Mouse (Mus musculus) lung, postnatal 10 days (tissue): Measurements from ENCODE around the gene Acsbg2.

Experiments used
- DNase-seq: peaks from one replicate; pipeline ENCODE4 v3.0.0; 2021

Acsbg2 gene

DNA sequence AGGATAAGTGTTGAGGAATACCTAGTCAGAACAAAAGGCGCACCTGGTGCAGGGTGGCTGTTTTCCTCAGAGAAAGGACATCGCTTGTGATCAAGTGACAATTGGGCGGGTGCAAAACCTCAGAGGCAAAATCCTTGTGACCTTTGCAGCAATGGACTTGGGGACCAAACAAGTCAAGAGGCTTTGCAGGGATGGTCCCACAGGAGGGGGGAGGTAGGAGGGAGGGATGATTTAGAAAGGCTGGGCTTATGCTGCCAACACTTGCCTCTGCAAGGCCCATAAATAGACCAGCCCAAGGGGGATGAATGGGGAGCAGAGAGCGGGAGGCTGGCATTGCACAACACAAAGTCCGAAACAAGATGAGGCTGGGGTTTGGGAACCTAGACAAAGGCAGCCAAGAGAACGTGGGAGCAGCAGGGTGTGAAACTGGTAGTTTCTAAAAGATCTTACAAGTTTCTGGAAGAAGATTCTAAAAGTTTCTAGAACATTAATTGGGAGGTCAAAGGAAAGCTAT is 55.2 kb downstream of the Acsbg2 start:
- no peak for DNase-seq

DNA sequence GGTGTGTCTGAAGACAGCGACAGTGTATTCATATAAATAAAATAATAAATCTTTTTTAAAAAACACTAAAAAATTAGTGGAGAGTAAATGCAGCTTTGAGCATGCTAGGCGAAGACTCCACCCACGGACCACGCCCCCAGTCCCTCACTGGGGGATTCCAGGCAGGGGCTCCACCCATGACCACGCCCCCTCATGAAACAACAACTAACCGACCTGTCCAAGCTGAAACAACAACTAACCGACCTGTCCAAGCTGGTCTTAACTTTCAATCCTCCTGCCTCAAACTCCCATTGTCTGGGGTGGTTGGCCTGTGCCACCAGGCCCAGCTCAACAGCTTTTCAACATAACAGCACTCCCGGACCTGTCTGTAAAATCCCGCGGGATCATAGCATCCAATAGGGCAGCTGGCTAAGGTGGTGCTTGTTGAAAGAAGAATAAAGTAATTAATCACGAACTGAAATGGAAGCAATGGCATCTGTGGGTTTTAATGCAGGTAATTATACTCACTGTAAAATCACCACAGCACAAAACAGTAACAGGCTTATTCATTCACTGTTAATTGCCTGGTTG is 56.1 kb downstream of the Acsbg2 start:
- DNase-seq, result peak; percentile 47

DNA sequence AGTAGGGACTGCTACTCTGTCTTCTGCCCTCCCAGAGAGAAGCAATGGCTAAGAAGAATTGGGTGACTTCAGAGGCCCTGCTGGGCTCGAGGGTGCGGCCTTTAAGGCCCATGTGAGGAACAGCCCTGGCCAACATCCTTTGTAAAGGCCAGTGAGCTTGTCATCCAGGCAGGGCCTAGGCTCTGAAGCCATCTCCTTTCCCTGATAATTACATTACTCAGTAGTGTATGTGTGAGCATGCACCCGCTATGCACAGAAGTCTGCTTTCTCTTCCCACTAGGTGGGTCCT is 59.2 kb downstream of the Acsbg2 start:
- DNase-seq, result no peak

DNA sequence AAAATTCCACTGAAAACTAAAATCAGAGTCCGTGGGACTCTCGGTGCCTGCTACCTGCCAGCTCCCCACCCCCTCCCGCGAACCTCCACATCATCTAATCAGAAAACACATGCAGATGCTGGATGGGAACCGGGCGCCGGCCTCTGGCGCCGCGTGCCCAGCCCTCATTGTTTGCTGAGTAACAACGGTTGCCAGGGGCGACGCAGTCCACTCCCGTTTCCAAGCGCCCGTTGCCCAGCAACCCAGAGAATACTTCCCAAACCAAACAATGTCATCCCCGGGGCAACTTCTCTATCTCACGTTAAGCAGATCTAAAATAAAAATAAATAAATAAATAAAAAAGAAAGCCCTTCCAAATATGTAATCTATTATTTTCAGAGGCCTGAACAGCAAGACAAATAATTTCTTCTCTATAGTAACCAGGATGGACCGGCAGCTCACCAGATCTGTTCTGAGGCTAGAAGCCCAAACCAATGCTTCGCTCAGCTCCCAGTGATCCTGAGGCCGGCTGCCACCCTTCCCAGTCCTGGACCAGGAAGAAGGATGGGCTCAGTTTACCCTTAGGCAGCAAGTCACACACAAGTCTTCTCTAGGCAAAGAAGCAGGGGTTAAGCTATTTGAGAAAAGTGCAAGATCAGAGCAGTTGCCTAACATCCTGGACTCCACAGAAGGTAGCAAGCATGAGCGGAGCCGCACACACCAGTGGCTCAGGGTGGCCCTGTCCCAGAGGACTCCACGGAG is 59.8 kb downstream of the Acsbg2 start:
- DNase-seq, result peak; percentile 94

DNA sequence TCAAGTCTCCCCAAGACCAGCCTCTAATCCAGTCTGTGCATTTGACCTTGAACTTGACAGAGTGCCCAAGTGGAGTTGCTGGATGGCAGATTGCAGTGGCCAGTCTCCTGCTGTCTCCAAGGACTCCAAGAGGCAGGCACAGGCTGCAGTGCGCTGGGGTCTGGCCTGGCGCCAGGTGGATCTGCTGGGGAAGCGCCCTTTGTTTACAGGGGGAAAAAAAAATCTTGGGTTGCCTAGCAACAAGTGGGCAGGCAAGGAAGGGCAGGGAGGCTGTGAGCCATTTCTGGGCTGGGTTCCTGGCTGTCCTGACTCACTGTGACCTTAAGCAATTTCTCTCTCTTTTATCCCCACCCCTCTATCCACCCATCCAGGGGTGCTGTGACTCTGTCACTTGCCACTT is 64.0 kb downstream of the Acsbg2 start:
- peak; percentile 94 for DNase-seq

DNA sequence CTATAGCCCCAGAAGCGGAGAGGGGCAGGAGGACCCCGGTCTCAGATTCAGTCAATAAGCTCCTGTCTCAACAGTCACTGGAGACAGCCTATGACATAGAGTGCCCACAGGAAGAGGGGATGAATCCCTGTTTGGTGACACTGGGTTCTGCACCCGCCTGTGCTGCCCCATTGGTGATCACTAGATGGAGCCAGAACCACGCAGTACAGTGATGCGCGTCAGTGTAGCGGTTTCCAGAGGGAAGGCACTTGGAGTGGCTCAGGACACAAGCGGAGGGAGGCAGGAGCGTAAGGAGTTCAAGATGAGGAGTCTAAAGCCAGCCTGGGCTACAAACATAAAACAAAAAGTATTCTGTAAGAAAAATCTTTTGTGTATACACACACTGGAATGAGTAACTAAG is 65.7 kb downstream of the Acsbg2 start:
- DNase-seq, result peak; percentile 90

DNA sequence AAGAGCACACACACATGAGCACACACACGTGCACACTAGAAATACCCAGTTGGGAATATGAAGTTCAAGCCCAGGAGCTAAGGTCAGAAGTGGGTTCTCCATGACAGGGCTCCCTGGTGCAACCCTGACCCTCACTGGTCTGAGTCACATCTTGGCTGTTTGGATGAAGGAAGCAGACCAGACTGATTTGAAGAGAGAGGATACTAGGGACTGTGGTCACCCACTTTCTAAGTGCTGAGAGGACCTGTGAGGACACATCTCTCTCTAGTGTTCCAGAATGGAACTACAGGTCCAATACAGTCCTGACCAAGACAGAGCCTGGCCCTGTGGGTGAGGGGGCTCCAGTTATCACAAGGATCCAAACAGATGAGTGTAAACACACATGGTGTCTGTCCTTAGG is 68.5 kb downstream of the Acsbg2 start:
- peak; percentile 32 for DNase-seq

DNA sequence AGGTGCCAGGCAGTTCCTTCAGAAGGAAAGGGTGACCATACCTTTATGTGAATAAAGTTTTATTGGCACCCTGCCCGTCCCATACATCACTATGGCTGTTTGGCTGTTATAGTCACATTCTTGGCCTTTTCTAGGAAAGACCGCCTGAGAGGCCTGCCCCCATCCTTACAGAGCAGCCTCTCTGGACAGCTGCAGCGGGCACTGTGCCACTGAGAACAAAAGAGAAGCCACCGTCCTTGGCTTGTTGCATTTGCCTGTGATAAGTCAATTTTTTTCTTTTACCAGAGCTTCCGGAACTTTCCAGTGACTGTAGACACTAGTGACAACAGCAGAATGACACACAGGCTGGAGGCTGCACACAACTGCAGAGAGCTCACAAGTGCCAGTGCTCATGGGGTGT is 69.3 kb downstream of the Acsbg2 start:
- DNase-seq, result no peak

DNA sequence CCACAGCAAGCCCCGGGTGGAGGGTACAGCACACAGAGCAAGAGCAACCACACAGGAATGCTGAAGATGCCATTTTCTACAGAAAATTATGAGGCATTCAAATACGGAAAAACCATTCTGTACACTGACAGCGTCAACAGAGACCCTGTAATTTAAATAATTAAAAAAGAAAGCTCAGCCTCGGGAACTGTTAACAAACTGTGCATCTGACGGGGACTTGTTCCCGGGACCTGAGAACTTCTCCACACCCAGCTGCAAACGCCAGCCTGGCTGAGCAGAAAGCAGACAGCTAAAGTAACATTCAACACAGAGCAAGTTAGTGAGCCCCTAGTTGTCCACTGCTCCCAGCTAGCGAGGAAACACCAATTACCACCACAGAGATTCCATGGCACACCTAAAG is 72.2 kb downstream of the Acsbg2 start:
- no peak for DNase-seq

DNA sequence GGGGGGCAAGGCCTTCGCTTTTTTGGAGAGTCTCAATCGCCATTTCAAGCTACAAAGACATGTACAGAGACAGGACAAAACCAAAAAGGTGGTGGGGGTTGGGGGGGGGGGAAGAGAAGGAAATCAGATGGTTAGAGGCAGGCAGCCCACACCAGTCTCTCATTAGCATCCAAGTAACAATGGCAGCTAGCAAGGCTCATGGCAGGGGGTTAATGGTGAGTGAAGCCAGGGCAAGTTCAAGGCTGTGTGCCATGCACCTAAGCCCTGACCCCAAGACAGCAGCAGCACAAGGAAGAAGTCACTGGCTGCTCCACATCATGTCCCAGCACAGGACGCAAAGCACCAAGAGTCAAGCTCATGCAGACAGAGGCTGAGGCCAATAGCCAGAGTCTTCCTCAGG is 75.0 kb downstream of the Acsbg2 start:
- no peak for DNase-seq

DNA sequence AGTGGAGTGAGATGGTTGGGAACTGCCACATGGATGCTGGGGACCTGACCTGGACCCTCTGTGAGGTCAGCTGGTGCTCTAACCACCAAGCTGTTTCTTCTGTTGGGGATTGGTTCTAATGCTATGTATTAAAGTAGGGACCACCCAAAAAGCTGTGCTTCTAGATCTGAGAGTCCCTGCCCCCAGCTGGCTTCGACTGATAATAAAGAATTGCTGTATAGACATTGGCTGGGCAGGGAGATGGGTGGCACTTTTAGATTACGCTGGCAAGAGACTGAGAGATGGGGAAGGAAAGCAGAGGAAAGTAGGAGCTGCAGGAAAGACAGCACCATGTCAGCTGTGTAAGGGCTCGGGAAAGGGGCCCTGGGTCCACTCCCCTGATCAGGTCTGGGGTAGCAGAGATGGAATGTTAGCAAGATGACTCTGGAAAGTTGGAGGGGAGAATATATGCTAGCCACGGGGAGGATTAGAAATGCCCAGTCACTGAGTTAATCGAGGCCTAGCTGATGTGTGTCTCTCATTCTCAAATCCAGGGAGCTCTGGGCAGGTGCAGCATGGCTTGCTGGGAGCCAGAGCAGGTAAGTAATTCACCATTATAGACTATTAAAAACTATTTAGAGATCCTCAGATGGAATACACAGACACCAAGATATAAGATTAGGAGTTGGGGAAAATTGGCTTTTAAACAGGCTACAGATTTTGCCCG is 80.5 kb downstream of the Acsbg2 start:
- DNase-seq, result no peak
